Mouse (Mus musculus): ENCODE measurements at regions not wholly inside any gene's neighbourhood (a gene's known extent, or its start where the extent isn't known, plus 50 kb on each side); places are given as distances from the start of the nearest gene placed in this dataset.

DNA sequence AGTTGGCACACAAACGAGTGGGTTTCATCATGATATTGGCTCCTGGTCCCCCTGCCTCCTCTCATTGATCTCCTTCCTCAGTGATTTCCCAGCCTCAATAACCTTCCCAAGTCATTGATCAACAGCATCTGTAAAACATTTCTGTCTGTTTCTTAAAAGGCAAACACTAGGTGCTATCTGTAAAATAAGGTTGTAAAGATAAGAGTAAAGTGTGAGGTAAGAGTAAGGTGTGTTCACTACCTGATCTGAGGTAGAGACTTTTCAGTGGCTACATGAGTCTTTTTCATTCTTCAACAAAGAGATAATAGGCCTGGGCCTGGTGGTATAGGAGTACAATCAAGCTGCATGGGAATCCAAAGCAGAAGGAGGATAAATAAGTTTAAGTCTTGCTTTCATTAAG, 55.7 kb downstream of the Plk2 start:
- no peak for DNase-seq

DNA sequence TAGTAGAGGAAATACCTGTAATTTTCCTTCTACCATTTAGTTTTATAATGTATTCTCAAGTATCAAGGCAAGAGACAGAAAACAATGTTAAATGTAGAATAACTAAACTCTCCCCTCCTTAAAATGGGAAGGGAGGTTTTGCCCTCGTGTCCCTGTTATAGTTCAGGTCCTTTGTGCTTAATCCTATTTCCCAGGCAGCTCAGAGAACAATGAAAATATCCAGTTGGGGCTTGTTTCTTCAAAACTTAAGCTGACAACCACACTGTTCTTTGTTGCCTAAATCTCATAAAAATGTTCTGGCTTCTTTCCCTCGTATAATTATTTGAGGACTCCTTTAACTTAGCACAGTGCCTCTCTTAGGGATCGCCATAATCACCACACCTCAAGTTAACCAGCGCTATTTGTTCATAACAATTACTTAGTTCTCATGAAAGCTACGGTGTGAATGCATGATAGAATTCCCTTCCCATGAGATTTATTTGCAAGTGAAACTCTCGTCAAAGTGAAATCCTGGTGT, 57.2 kb downstream of the Plk2 start:
- DNase-seq = no peak

DNA sequence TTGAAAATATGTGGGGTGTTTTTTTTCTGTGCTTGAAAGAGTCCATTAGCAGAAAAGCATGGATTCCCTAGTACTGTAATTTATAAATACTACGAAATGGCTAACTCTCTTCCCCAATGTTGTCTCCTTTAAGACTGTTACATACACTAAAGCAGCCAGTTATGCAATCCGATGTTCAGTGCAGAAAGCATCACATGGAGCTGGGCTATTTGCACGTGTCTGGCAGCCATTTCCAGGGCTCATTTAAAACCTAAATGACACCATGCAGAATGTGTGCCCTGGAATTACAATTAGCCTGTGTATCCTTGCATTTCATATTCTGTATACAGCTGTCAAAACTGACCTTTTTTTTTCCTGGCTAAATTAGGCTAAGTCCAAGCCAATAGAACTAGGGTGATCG, 60.2 kb downstream of the Plk2 start:
- DNase-seq = peak in 1 of 2 experiments; percentile 16

DNA sequence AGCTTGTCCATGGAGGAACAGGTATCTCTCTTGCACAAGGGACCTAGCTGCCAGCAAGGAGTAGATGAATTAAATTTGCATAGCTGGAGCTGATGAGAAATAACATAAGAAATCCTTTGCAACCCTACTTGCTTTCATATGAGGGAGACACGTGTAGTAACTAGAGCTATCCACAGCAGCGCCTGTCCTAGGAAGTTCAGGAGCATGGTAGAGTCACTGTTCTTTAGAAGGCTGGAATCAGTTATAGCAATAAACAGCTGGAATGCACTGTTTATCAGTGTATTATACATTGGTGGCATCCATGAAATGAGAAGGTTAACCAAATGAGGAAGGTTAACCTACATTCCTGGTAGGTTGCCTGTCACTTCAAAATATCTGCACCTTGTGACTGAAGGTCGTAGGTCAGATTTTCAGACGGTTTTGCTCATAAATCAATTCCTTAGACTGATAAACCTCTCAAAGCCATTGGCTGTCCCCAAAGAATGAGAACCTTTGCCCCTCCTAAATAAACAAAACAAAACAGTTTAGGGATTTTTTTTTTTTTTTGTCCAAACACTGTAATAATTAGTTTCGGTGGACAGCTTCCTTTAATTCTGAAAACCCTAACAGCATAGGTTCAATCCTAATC, 60.8 kb downstream of the Plk2 start:
- no peak for DNase-seq

DNA sequence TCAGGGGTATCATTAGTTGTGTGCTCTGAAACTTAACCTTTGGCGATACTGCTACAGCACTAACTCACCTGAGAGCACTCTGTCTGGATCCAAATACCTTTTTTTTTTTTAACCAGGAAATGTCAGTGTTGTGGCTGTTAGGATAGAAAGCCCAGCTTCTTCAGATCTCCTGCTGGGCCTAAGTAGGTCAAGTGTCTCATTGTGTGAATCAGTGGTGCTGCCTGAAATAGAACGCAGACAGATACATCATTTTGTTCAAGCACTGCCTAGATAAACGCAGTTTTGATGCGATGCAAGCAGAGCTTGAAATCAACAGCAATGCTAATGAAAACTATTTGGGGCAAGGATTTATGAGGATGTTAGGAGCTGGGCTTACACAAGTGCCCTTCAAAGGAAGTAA, 63.9 kb downstream of the Plk2 start:
- DNase-seq = peak; percentile 5 to 24

DNA sequence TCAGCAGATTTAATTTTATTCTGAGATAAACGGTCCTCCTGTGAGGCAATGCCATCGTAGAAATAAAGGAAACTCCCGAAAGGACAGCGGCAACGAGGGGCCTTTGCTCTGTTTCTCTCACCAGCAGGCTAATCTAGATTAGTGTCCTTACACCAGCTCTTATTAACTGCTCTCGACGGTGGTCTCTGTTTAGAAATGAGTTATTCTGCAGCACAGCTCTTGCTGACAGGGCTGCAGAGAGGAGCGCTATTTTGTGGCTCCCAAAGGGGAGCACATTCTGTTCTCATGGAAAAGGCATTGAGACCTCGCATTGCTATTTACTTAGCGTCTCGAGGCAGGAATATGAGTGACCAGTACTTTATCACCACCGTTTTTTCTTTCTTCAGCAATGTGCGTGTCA, 66.7 kb downstream of the Plk2 start:
- no peak for DNase-seq

DNA sequence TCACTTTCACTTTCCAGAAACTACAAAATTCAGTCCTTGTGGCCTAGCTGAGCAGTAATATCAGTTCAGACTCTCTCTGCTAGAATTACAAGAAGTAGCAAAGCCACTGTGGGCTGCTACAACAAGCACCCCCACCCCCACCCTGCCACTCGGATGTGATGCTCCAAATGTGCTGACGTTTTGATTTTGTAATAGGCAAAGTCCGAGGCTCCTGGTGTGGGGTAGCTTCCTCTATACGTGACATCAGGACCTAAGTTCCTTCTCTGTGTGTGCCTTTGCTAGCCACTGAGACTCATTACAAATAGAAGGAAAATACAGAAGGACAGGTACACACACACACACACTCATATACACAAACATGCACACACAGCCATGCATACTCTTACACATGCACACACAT, 76.7 kb downstream of the Plk2 start:
- DNase-seq = no peak

DNA sequence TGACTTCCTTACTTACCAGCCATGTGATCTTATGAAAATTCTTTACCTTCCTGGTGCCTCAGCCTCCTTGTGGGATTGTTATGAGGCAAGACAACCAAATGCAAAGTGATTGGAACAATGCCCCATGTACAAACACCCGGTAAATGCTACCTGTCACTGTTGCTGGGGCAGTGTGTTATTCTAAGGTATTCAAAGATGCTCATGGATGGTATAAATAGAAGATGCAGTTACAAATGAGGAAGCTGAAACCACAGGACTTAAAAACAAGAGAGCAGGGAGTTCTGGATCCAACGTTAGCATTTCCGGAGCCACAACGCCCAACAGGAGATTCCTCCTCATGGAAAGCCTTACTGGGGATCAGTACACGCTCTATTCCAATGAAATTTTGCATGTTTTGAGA, 82.9 kb downstream of the Plk2 start:
- no peak for DNase-seq

DNA sequence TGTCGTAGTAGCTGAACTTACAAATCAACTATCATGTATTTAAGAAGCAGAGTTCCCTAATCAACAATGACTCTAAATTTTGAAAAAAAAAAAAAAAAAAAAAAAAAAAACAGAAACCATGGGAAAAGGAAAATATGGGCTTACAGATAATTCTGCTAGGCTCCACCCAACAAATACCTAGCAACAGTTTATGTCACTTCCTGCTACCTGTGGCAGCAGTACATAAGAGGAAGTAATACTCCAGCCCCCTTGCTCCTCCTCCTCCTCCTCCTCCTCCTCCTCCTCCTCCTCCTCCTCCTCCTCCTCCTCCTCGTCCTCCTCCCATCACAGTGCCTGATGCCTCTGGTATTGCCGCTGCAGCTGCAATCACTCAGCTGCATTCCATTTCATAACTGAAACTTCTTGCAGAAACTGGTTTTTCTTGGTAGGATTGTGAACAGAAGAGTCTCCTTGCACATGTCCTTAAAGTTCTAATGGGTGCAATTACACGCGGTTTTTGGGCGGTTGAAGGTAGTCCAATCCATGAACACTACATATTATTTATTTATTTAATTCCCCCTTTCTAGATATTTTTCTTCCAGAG, 89.6 kb downstream of the Plk2 start:
- DNase-seq = no peak

DNA sequence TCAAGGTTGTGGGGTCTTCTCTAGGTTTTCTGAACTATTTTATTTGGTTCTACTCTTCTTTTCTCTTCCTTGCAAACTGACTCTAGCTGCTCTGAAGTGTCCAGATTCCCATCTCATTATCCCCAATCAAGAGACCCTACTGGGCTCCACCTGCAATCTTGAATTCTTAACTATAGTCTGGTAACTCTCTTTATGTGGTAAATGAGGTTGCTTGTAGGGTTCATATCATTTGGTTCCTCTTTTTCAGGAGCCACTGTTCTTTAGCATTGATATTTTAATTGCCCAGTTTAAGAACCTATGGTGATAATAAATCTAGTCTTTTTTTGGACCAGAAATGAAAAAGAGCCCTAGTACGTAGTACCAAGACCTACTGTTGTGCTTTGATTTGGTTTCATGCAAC, 90.7 kb downstream of the Plk2 start:
- DNase-seq = no peak

DNA sequence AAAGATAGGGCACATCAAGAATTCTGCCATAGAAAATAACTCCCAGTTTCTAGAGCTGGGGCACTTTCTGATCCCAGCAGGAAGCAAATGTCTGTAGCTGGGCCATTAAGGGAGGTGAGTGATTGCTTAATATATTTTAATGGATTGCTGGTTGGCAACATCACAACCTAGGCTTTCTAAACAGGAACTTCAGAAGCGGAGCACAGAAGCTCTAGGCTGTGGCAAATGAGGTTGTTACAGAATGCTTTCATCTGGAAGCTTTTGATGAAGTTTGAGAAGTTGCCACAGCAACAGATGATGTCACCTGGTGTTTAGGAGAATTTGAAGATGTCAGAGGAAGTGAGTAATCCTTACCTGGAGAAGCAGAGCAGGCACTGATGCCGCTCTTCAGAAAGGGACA, 95.3 kb downstream of the Plk2 start:
- DNase-seq = no peak

DNA sequence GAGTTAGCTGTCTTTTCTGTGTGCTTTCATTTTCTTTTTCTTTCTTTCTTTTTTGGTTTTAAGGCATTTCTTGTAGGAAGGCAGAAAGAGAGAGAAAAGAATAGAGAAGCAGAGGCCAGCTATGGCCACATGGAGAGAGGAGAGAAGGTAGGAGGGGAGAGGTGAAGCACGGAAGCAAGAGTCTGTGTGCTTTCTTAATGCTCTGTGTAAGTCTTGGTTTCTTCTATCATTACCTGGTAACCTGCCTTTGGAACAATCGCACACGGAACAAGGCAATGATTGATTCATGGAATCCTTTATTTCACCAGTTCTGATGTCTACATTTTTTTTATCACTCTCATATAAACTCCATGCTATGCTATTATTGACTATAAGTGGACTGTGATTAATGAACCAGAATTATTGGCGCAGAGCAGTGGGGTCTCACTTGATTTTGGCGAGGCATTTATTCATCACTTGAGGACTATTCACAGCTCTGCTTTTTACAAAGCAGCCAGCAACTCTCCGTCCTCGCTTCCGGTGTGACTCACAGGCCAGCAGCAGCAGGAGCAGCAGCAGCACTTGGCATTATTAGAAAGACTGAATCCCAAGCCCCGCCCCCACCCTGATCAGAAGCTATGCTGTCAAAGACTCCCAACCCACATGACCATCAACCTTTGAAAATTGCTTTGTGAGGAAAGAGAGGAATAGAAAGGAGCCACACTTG, 97.6 kb downstream of the Plk2 start:
- peak; percentile 17 to 21 for DNase-seq

DNA sequence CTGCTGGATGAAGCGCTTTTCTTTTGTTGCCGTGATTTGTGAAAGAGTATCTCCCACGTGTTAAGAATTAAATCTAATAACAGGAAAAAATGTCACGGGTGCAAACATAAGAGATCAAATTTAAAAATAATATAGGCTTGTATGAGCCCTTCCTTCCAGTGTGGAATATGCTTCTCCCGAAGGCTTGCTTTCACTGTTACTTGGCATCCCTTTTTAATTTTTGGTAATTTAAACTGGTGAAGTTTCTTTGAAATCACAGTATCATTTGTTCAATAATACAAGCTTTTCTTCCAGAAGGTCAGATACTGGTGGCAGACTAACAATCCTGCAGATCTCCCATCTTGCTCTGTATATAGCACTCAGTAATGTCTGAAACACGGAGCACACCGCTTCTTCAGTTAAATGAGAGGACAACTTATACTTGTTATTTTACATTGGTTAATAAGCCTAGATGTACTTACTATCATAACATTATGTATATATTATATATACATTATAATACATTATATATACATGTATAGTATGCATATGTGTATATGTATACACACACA, 98.2 kb downstream of the Plk2 start:
- DNase-seq = no peak

DNA sequence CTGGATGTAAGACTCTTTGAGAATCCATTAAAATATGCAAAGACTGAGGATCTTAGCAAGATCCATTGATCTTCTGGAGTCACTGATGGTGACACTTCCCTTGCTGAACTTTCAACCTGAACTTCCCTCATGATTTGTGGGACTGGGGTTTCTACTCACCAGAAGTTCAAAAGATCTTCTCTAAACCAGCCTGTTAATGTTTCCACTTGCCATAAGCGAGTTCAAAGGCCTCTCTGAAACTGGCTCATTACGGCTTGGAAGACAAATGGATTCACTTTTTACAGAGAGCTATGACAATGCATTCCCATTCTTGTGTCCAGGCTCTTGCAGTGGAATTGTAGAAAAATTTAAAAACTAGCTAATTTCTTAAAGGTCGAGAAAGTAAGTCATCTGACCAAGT, 102.6 kb downstream of the Plk2 start:
- no peak for DNase-seq

DNA sequence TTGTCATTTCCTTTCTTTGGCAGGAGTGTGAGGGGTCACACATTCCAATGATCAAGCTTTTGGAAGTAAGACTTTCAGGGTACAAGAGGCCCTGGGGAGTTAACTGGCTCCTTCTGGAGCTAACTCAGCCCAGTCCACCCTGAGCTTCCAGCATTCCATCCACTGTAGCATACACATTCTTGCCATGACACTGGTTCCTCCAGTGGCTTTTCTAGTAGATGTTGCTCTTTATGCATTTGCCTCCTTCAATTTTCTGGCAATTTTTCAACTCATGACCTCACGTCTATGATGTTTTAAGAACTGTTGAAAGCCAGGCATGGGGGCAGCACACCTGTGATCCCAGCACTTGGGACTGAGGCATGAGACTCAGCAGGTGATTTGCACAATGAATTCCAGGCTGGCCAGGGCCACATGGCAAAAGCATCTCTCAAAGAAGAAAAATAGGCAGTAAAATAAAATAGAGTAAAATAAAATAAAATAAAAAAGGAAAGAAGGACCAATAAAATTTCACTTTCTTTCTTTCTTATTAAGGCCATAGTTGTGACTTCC, 113.0 kb downstream of the Plk2 start:
- DNase-seq = no peak

DNA sequence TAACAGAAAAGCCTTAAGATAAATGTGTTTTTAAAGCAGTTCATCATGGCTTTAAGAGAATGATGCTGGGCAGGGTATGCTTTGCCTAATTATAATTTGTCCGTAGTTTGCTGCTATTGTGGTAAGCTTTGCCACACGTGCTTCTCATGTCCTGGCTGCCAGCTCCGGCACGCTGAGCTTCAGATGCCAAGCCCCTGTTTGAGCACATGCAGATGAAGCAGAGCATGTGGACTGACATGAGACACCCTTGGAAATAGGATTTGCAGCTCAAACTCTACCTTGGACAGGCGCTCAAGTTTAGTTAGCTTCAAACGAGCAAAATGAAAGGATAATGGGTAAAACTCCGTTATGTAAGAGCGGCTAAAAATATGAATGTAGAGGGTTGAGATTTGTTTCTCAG, 123.1 kb downstream of the Plk2 start:
- peak; percentile 12 to 15 for DNase-seq

DNA sequence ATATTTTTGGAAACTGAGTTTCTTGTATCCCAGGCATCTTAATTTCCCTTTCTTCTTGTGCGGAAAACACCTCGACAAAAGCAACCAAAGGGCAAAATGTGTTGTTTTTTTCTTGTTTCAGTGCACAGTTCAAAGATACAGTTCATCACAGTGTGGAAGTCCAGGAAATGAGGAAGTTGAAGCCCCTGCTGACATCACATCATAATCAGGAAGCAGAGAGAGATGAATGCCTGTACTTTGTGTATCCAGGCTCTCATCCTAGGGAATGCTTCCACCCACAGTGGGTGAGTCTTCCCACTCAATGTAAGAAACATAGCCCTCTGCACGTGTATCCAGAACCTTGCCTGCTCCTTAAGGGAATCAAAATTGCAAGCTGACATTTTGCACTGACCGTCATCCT, 128.1 kb downstream of the Plk2 start:
- no peak for DNase-seq

DNA sequence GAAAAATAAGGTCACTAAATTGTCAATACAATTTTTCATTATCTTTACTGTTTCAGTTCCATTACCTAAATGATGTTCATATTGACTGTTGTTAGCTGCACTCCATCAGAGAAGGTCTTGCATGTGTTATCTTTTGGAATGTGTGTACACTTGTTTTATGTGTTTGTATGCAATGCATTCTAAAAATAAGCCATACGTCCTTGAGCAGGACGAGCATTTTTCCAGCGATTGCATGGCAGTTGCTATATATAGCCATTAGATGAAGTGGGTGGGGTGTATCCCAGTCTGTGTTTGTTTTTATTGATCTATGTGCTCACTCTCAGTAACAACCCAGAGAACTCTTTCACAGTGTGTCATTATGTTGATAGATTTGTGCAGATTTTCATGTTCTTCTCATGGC, 132.8 kb downstream of the Plk2 start:
- DNase-seq = no peak

DNA sequence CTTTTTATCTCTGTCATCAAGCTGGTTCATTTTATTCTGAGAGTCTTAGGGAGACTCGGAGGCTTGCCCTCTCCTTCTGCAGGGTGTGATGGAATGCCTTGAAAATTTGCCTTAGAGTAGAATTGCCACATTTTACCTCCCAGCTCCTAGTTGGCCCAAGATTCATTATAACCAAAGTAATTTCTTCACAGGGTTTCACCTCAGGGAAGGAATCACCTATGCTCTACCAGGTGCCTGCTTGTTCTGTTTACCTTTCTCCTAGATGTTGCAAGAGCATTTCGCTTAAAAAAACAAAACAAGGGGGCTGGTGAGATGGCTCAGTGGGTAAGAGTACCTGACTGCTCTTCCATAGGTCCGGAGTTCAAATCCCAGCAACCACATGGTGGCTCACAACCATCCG, 134.8 kb downstream of the Plk2 start:
- DNase-seq = no peak

DNA sequence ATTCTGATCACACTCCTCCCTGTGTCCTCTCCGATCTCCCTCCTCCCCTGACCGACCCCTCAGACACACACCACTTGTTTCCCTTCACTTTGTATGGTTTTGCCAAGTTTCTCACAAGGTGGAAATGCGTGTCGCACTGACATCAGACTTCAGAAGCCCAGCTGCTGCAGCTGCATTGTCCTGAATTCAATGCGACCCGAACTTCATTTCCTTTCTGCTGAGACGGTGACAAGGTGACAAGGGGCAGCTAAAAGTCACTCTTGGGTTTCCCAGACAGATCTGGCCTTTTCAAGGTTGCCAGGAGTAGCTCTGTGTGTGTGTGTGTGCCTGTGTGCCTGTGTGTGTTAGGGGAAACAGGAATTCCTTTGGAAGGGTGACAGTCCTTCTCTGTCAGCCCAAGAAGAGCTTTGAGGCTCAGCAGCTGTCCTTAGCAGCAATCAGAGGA, 139.5 kb downstream of the Plk2 start:
- DNase-seq = no peak

DNA sequence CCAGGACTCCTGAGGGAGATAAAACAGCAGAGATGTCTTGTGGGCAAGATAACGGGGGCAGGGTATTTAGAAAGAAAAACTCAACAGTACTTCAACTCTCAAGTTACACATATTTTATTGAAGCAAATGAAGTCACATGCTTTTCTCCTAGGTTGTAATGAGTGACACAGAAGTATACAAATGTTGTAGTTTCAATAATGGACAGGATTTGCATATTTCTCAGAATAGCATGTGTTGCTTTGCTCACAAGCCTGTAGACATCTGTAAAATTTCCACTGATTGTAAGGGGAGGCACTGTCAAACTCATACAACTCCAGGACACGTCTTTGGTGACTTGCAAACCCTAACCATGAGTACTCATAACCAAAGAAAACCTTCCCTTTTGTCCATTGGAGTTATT, 140.9 kb downstream of the Plk2 start:
- DNase-seq = no peak

DNA sequence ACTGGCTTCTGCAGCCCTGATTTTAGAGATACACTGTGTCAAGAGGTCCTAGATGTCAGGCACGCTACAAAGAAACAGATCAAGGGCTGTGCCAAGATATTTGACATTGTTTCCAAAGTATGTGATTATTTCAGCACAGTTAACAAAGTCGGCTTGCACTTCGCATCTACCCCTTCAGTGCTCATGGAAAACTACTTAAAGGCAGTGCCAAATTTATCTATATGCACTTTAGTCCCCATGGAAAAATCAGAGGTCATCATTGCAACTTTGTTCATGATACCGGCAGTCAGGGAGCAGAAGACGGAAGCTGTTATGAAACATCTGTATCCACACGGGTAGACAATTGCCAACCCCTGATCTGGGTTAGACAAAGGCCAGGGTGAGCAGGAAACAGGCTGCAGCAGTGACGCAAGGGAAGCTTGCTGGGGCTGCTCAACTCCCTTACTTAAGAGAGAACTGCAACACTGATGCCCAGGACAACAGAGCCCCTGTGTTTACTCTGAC, 143.2 kb downstream of the Plk2 start:
- DNase-seq = no peak

DNA sequence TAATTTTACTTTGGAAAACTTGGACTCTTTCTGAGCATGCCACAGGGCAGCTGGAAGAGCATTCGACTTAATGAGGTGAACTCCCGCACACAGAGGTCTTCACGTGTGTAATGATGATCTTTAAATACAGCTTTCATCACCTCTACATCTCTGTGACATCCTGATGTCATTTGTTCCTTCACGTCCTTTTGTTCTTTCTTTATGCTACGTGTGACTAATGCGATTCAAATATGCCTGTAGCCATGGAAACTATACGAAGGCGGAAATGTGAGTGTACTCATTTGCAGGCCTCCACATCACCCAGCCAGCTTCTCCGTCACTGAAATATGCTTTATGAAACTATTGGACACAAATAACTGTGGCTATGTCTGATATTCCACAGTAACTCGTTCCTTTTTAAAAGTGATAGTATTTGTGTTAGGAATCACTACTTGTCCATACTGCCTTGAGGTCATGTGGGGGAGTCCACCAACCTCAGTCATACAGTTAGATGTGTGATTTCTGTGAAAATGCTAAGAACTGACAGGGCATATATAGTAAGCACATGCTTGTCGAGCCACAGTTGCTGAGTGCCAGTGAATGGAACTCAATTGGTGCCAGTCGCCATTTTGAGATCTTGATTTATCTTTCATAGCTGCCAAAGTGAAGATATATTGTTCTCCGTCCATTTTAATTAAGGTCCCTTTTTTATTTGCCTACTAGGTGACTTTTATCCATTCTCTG, 145.9 kb downstream of the Plk2 start:
- DNase-seq = no peak

Data from cerebellum, postnatal 14 days (tissue).